Mouse (Mus musculus) cerebellum, postnatal 4 days (tissue): ENCODE measurements around the gene Smco3.
"Not testable (repeated sequence)": the region's sequence is repeated elsewhere in the genome, so short reads cannot be mapped to it uniquely, and the experiment has no call there.

Experiments
- DNase-seq, 2 experiments: peaks; one replicate each; pipeline ENCODE4 v3.0.0; 2022; ENCODE audit warnings: low spot score in 2 of 2, mixed read lengths in 1 of 2

Gene Smco3

DNA sequence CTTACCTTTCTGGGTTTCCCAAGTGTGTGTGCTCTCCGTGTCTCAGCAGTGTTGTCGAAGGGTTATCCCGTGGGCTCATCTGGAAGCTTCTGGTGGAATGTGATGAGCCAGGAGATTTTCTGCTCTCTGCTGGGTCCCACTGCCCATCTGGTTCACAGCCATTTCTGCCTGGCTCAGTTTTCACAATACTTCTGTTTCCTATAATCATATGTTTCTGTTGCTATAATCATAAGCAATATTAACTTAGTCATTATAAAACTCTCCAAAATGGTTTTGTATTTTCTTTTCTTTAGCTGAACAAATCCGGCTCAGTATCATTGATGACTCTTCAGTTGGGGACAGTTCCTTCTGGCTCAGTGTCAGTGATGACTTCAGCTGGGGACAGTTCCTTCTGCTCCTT, at the start of gene Smco3:
Gene Smco3 (minus strand): TSS at position 101 of the 400 bp plus-strand sequence.
- DNase-seq, result no peak

GRCm38 (mm10) chr6:136884766-136885165, 49.5 kb upstream of the Smco3 start:
- DNase-seq, result not testable (repeated sequence)

GRCm38 (mm10) chr6:136883961-136884360, 48.7 kb upstream of the Smco3 start:
- DNase-seq, result no peak

DNA sequence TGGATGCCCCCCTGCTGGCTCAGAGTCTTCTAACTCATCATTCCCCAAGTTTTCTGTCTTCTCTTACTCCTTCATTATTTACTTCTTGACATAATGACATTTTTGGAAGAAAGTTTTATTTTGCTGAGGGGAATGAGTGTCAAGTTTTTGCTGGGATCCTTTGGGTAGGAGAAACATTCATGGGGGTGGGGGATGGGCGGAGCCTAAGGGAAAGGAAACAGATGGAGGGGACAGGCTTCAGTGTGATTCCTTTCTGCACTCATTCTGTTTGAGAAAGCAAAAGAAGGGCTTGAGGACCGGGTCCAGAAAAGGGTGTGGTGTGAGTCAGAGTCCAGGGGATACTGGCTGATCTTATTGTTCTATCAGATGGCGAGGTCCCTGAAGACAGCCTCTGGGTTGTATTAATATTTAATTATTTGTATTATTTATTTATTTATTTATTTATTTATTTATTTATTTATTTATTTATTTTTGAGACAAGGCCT, 48.2 kb upstream of the Smco3 start:
- DNase-seq, result no peak

GRCm38 (mm10) chr6:136881678-136882077, 46.4 kb upstream of the Smco3 start:
- DNase-seq, result no peak

DNA sequence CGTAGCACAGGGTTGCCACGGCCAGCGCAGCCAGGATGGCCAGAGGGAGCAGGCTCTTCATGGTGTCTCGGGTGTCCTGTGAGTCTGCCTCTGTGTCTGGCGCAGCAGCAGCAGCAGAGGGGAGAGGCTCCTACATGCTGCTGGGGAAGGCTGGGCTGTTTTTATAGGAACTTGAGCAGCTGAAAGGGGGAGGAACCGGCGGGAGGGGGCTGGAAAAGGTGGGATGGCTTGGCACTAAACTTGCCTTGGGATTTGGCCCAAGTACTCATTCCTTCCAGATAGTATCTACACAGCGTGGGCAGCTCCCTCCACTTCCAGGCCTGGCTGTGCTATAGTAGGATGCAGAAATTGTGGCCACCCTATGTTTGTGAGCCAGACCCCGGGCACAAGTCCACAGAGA, 40.4 kb upstream of the Smco3 start, which contains the start of gene Mgp:
Gene Mgp (minus strand): TSS at position 154 of the 400 bp plus-strand sequence.
- DNase-seq, result no peak

- DNase-seq, result no peak
Observed at GRCm38 (mm10) chr6:136874599-136874998, 39.3 kb upstream of the Smco3 start.

DNA sequence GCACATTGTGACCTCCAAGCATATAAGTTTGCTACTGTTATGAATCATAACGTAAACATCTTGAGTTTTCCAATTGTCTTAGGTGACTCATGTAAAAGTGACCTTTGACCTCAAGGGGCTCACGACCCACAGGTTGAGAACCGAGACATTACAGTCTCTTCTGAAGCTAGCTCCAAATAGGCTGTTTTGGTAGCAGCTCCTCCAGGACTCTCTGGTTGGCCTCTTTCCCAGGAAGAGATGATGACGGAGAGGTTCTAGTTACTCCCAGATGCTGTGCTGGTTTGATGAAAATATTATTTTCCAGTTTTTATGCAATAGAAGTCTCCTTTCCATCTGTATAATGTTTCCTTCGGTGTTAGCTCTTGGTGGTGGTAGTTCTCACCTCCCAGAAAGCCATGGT, 33.7 kb upstream of the Smco3 start:
- no peak for DNase-seq

- no peak for DNase-seq
Observed at GRCm38 (mm10) chr6:136866150-136866549, 30.9 kb upstream of the Smco3 start.

DNA sequence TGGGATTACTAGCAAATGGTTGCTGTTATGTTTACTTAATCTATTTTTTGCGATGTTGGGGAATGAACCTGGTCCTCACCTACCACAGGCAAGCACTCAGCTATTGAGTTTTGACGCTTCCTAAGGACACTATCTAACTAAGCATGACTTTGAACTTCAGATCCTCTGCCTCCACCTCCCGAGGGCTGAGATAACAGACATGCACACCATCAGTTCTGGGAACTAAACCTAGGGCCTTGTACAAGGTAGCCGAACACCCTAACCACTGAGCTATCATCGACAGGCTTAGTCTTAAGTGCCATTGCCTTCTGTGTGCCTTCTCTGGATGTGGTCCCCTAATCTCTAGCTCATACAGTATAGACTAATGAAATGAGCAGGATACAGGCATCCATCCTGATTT, 30.1 kb upstream of the Smco3 start:
- no peak for DNase-seq

- DNase-seq, result no peak
Observed at GRCm38 (mm10) chr6:136861020-136861419, 25.8 kb upstream of the Smco3 start.

DNA sequence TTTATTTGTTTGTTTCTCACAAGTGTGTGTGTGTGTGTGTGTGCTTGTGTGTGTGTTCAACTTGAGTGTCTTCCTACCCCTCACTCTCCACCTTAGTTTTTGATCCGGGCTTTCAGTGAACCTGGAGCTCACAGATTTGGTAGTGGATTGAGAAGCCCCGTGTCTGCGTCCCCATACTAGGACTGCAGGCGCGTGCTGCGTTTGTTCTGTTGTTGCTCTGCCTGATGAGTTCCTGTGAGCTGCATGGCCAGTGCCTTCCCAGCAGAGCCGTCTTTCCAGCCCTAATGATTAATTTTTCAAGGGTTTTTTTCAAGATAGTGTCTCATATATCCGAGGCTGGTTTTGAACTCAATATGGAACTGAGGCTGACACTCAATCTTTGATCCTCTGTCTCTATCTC, 23.2 kb upstream of the Smco3 start:
- DNase-seq, result no peak

DNA sequence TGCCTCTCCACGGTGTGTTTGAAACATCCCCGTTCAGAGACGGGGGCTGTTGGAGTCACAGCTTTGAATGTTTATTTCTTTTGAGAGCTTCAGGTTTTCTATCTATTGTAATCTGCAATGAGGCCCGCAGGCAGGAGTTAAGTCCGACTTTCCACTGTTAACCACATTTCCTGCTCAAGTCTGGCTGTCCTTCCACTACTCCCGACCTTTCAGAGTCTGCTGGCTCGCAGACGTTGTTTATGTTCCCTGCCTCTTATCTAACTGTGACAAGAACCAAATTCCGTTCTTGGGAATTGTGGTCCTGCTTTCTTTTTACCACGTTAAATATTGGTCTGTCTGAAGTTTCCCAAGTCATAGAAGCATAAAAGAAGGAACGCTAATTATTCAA, 22.6 kb upstream of the Smco3 start:
- DNase-seq, result no peak

GRCm38 (mm10) chr6:136857186-136857872, 22.1 kb upstream of the Smco3 start, which contains the start of gene Art4:
Art4 (minus strand) TSS chr6:136857733.
- no peak for DNase-seq

DNA sequence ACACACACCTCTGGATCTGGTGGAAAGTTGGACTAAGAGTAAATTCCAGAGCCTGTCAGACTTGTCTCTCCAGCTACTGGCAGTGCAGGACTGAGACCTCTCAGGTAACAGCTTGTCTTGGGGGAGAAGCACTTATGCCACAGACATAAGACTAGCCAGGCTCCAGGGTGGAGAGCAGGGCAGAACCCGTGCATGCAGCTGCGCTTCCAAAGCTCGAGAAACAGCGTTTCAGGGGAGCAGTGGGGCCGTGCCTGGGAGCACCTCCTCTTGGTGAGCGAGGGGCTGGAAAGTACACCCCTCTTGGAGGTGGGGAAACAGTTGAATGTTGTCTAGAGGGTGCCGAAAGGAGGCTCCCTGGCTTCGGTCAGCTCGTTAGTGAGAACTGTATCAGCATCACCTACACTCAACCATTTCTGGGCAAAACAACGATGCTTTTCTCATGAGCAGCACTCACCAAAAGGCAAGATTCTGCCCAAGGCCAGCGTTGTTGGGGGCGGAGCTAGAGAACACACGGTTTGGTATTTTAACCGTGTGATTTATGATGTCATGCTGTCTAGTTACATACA, 20.9 kb upstream of the Smco3 start:
- no peak for DNase-seq

- DNase-seq, result no peak
Observed at GRCm38 (mm10) chr6:136855183-136855582, 19.9 kb upstream of the Smco3 start.

DNA sequence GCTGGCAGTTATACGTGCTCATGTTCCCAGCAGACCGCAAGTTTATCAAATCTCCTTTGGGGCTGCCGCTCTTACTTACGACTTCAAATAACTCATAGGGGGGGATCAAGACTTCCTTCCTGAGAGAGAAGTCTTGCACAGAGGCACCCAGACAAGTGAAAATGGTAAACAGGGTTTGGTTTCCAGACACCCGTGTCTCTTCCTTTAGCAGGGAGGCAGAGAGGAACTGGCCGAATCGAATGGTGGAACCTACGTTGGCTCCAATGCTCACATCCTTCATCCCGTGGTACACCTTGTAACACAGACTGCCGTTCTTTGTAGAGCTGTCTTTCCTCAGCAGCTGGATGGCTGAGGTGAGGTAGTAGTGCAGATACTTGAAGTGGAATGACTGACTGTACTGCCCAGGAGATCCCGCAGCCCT, 19.1 kb upstream of the Smco3 start:
- no peak for DNase-seq

- DNase-seq, result no peak
Observed at GRCm38 (mm10) chr6:136852762-136853161, 17.5 kb upstream of the Smco3 start.

GRCm38 (mm10) chr6:136852348-136852747, 17.1 kb upstream of the Smco3 start:
- DNase-seq, result no peak

- DNase-seq, result no peak
Observed at GRCm38 (mm10) chr6:136850267-136850666, 15.0 kb upstream of the Smco3 start.

GRCm38 (mm10) chr6:136848971-136849370, 13.7 kb upstream of the Smco3 start:
- DNase-seq, result no peak

GRCm38 (mm10) chr6:136848399-136848798, 13.1 kb upstream of the Smco3 start:
- no peak for DNase-seq

DNA sequence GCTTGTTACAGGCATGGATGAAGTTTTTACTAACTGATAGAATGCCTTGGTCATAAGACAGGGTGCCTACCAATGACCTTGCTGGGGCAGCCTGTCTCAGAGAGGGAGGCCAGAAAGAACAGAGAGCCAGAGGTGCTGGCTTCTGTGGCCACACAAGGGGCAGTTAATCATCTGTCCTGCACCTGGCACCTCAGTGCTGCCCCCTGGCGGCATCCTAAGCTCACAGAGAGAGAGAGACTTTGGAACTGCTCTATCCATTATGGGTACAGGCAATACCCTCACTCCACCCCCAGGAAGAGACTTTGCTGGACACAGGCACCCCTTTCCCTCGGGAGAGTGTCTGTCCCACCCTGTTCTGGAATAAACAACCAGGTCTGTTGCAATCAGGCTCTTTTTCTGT, 12.5 kb upstream of the Smco3 start:
- DNase-seq, result peak in 1 of 2 experiments; percentile 23
